Mouse (Mus musculus) ES-Bruce4 (cell line): ENCODE measurements at regions not wholly inside any gene's neighbourhood (a gene's known extent, or its start where the extent isn't known, plus 50 kb on each side); places are given as distances from the start of the nearest gene placed in this dataset.

Experiments
- H3K27ac ChIP-seq: 2 replicates; pipeline ENCODE4 v1.5.1; 2012; ENCODE audit warnings: low read length, inconsistent platforms; ENCODE audit not compliant: insufficient read depth
- H3K27me3 ChIP-seq: 2 replicates; pipeline ENCODE4 v1.6.1; 2012; ENCODE audit warnings: mild to moderate bottlenecking, low read length, inconsistent platforms; ENCODE audit not compliant: control insufficient read depth, poor library complexity, insufficient read depth, severe bottlenecking
- H3K36me3 ChIP-seq: 2 replicates; pipeline ENCODE4 v1.6.1; 2012; ENCODE audit warnings: inconsistent platforms, mild to moderate bottlenecking, low read length, moderate library complexity; ENCODE audit not compliant: control insufficient read depth, poor library complexity, insufficient read depth, severe bottlenecking
- H3K4me1 ChIP-seq: one replicate; pipeline ENCODE4 v1.8.1; 2011; ENCODE audit warnings: low read length; ENCODE audit not compliant: control insufficient read depth, insufficient read depth
- H3K4me3 ChIP-seq: 2 replicates; pipeline ENCODE4 v1.5.1; 2011; ENCODE audit warnings: low read depth, mild to moderate bottlenecking, low read length
- H3K9ac ChIP-seq: 2 replicates; pipeline ENCODE4 v1.6.1; 2012; ENCODE audit warnings: low read depth, mild to moderate bottlenecking, inconsistent platforms; ENCODE audit not compliant: poor library complexity, severe bottlenecking
- H3K9me3 ChIP-seq: replicated peaks from 2 replicates; pipeline ENCODE4 v1.6.1; 2012; ENCODE audit warnings: mild to moderate bottlenecking, low read length, inconsistent platforms; ENCODE audit not compliant: control insufficient read depth, poor library complexity, insufficient read depth, severe bottlenecking
- CTCF ChIP-seq: IDR thresholded peaks from one replicate; pipeline ENCODE4 v1.8.1; 2011; ENCODE audit warnings: low read depth, low read length
- EP300 ChIP-seq: IDR thresholded peaks from 2 replicates; pipeline ENCODE4 v1.6.1; 2011; ENCODE audit warnings: low read depth, low read length; ENCODE audit not compliant: insufficient read depth
- POLR2A ChIP-seq: IDR thresholded peaks from one replicate; pipeline ENCODE4 v1.8.1; 2011; ENCODE audit warnings: low read length; ENCODE audit not compliant: insufficient read depth

- Histone ChIP-seq H3K27ac (no peak overlapping the region), H3K27me3 (no peaks in the 10 kb centered on the region), H3K36me3 (no peaks in the 10 kb centered on the region), H3K9me3 (no peaks in the 10 kb centered on the region), H3K4me3 (no peak overlapping the region), H3K4me1 (no peaks in the 10 kb centered on the region), H3K9ac (no peak overlapping the region)
- TF ChIP-seq EP300 (no peak), POLR2A (no peak), CTCF (no peak)
Observed at GRCm38 (mm10) chr8:126162748-126163371, 135.5 kb upstream of the Slc35f3 start.

GRCm38 (mm10) chr8:126163954-126164353 is 134.4 kb upstream of the Slc35f3 start:
- H3K4me3 ChIP-seq, result no peak overlapping the region
- H3K9me3 ChIP-seq, result no peaks in the 10 kb centered on the region
- no peak overlapping the region for H3K27ac ChIP-seq
- TF ChIP-seq EP300 (no peak), POLR2A (no peak), CTCF (no peak)
- H3K4me1 ChIP-seq, result no peaks in the 10 kb centered on the region
- H3K36me3 ChIP-seq, result no peaks in the 10 kb centered on the region
- H3K9ac ChIP-seq, result no peak overlapping the region
- no peaks in the 10 kb centered on the region for H3K27me3 ChIP-seq

GRCm38 (mm10) chr8:126165486-126166095 is 132.8 kb upstream of the Slc35f3 start:
- H3K9ac ChIP-seq, result no peak overlapping the region
- H3K27ac ChIP-seq, result no peak overlapping the region
- H3K4me3 ChIP-seq, result no peak overlapping the region
- TF ChIP-seq CTCF (no peak), EP300 (no peak)
- no peaks in the 10 kb centered on the region for H3K9me3 ChIP-seq
- no peaks in the 10 kb centered on the region for H3K27me3 ChIP-seq
- H3K36me3 ChIP-seq, result no peaks in the 10 kb centered on the region
- H3K4me1 ChIP-seq, result no peaks in the 10 kb centered on the region

- no peaks in the 10 kb centered on the region for H3K27me3 ChIP-seq
- H3K36me3 ChIP-seq, result no peaks in the 10 kb centered on the region
- H3K27ac ChIP-seq, result no peak overlapping the region
- H3K9ac ChIP-seq, result no peak overlapping the region
- H3K9me3 ChIP-seq, result no peaks in the 10 kb centered on the region
- TF ChIP-seq CTCF, result no peak
- no peak for TF ChIP-seq EP300
- no peak for TF ChIP-seq POLR2A
- no peaks in the 10 kb centered on the region for H3K4me1 ChIP-seq
- no peak overlapping the region for H3K4me3 ChIP-seq
Observed at GRCm38 (mm10) chr8:126166394-126166793, 132.0 kb upstream of the Slc35f3 start.

- H3K27ac ChIP-seq, result no peak overlapping the region
- H3K4me1 ChIP-seq, result no peaks in the 10 kb centered on the region
- no peak for TF ChIP-seq POLR2A
- no peak for TF ChIP-seq EP300
- no peak for TF ChIP-seq CTCF
- no peaks in the 10 kb centered on the region for H3K27me3 ChIP-seq
- no peaks in the 10 kb centered on the region for H3K36me3 ChIP-seq
- H3K4me3 ChIP-seq, result no peak overlapping the region
- no peak overlapping the region for H3K9ac ChIP-seq
- no peaks in the 10 kb centered on the region for H3K9me3 ChIP-seq
Observed at GRCm38 (mm10) chr8:126174451-126174850, 123.9 kb upstream of the Slc35f3 start.

GRCm38 (mm10) chr8:126176305-126176704 is 122.1 kb upstream of the Slc35f3 start:
- Histone ChIP-seq H3K27me3 (no peaks in the 10 kb centered on the region), H3K36me3 (no peaks in the 10 kb centered on the region), H3K9ac (no peak overlapping the region), H3K4me1 (no peaks in the 10 kb centered on the region), H3K9me3 (no peaks in the 10 kb centered on the region), H3K27ac (no peak overlapping the region), H3K4me3 (no peak overlapping the region)
- TF ChIP-seq CTCF (no peak), EP300 (no peak), POLR2A (no peak)
